Mouse (Mus musculus): ENCODE results near the gene Vmn1r229.

- no peak for TF ChIP-seq CTCF (IDR thresholded peaks at IDR 0.05; ENCODE audit: borderline replicate concordance, insufficient read depth, low read depth, low read length)
- TF ChIP-seq POLR2A (IDR thresholded peaks at IDR 0.05; ENCODE audit: borderline replicate concordance, insufficient read depth, low read length), result no peak
Measured at GRCm38 (mm10) chr17:20840144-20840543, 28.8 kb downstream of the Vmn1r229 start, which contains the start of gene Vmn1r230.
